Mouse (Mus musculus): ENCODE data around the gene Fibin. TPM values are rescaled to one million over a fixed set of nuclear protein-coding genes. Genes with fewer than 3 reads are reported as not detected.

Gene Fibin
- total and polyA plus RNA-seq, 2 experiments from 2014 or later = 5.3 to 11.0 TPM

DNA sequence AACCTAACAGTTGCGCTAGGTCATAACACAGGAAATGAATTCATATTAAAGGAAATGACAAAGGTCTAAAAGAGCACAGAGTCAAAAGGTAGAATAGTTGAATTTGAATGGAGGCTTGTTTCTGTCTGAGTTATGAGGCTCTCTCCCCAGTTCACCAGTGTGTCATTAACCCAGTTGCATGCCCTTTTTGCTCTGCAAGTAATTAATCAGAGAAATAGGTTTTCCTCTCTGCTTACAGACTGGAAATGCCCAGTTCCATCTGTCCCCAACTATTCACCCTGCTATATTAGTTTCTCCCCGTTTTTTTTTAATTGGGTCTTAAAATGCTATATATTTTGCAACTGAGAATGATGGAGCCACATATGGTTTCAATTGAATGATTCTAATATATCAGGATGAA lies 16.8 kb upstream of the Fibin start:
- Histone ChIP-seq H3K9me3 (replicated peaks; ENCODE audit: control insufficient read depth, low read length) (no peaks in the 10 kb centered on the region), H3K4me3 (ENCODE audit: low read depth, low read length) (no peak overlapping the region), H3K4me2 (ENCODE audit: low read depth, low read length) (no peak overlapping the region), H3K4me1 (ENCODE audit: control insufficient read depth, insufficient read depth) (no peaks in the 10 kb centered on the region), H3K27me3 (ENCODE audit: control insufficient read depth, insufficient read depth, low read length) (no peaks in the 10 kb centered on the region), H3K9ac (replicated peaks; ENCODE audit: low read depth, low read length) (no peak overlapping the region), H3K27ac (ENCODE audit: low read depth) (no peak overlapping the region), H3K36me3 (replicated peaks; ENCODE audit: control insufficient read depth, insufficient read depth, low read length) (no peaks in the 10 kb centered on the region)
- DNase-seq (ENCODE audit: low spot score) (no peak), ATAC-seq (ENCODE audit: insufficient read depth, low read depth) (no peak)
- 70% methylated on average over 2 of the region's 2 CpGs for WGBS
- no peak for TF ChIP-seq EP300 (IDR thresholded peaks at IDR 0.05; ENCODE audit: low read depth)
- TF ChIP-seq CTCF (IDR thresholded peaks at IDR 0.05; ENCODE audit: low read depth) = no peak

DNA sequence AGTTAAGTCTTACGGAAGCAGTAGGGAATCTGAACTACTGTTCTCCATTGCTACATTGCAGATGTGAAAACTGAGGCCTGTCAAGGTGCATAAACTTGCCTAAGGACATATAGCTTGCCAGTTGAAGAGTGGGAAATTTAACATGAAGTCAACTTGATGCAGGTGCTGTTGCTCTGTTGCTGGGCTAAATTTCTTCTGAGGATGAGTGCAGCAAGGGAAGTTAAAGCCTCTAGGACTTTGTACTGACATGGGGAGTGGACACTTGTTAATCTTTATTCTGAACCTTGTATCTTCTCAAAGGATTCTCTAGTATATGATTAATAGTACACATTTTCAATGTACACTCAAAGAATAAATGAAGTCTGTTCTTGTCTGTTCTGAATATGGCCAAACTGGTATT lies 13.7 kb upstream of the Fibin start:
- no peaks in the 10 kb centered on the region for H3K36me3 ChIP-seq (replicated peaks; ENCODE audit: control insufficient read depth, insufficient read depth, low read length)
- H3K4me2 ChIP-seq (ENCODE audit: low read depth, low read length) = no peak overlapping the region
- ATAC-seq (ENCODE audit: insufficient read depth, low read depth) (no peak), DNase-seq (ENCODE audit: low spot score) (no peak)
- no peaks in the 10 kb centered on the region for H3K9me3 ChIP-seq (replicated peaks; ENCODE audit: control insufficient read depth, low read length)
- no peaks in the 10 kb centered on the region for H3K27me3 ChIP-seq (ENCODE audit: control insufficient read depth, insufficient read depth, low read length)
- H3K9ac ChIP-seq (replicated peaks; ENCODE audit: low read depth, low read length) = no peak overlapping the region
- TF ChIP-seq EP300 (IDR thresholded peaks at IDR 0.05; ENCODE audit: low read depth) (no peak), CTCF (IDR thresholded peaks at IDR 0.05; ENCODE audit: low read depth) (no peak)
- H3K27ac ChIP-seq (ENCODE audit: low read depth) = no peak overlapping the region
- H3K4me3 ChIP-seq (ENCODE audit: low read depth, low read length) = no peak overlapping the region
- no peaks in the 10 kb centered on the region for H3K4me1 ChIP-seq (ENCODE audit: control insufficient read depth, insufficient read depth)
- 82% methylated on average over 1 of the region's 1 CpGs for WGBS

DNA sequence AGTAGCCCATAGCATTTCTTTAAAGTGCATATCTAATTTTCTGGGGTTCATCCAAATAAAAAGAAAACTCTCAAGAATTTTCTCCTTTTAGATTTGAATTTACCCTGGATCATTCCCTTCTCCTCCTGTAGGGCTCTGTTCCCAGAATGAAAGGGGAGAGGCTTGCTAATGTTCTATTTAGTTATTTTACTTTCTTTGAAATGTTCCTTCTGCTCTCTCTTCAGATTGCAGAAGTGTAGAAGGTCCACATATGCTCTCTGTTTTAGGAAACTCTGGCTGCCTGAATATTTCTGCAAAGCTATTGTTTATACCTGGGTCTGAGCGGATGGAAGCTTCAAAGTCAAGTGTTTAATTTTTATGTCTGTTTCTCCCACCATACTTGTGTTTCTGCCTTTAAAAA lies 12.5 kb upstream of the Fibin start:
- H3K4me3 ChIP-seq (ENCODE audit: low read depth, low read length) = no peak overlapping the region
- WGBS = 86% methylated on average over 1 of the region's 1 CpGs
- no peak overlapping the region for H3K27ac ChIP-seq (ENCODE audit: low read depth)
- DNase-seq (ENCODE audit: low spot score) (no peak), ATAC-seq (ENCODE audit: insufficient read depth, low read depth) (no peak)
- no peaks in the 10 kb centered on the region for H3K27me3 ChIP-seq (ENCODE audit: control insufficient read depth, insufficient read depth, low read length)
- no peak overlapping the region for H3K4me2 ChIP-seq (ENCODE audit: low read depth, low read length)
- TF ChIP-seq EP300 (IDR thresholded peaks at IDR 0.05; ENCODE audit: low read depth) (no peak), CTCF (IDR thresholded peaks at IDR 0.05; ENCODE audit: low read depth) (no peak)
- no peaks in the 10 kb centered on the region for H3K9me3 ChIP-seq (replicated peaks; ENCODE audit: control insufficient read depth, low read length)
- H3K36me3 ChIP-seq (replicated peaks; ENCODE audit: control insufficient read depth, insufficient read depth, low read length) = no peaks in the 10 kb centered on the region
- H3K4me1 ChIP-seq (ENCODE audit: control insufficient read depth, insufficient read depth) = no peaks in the 10 kb centered on the region
- H3K9ac ChIP-seq (replicated peaks; ENCODE audit: low read depth, low read length) = no peak overlapping the region

DNA sequence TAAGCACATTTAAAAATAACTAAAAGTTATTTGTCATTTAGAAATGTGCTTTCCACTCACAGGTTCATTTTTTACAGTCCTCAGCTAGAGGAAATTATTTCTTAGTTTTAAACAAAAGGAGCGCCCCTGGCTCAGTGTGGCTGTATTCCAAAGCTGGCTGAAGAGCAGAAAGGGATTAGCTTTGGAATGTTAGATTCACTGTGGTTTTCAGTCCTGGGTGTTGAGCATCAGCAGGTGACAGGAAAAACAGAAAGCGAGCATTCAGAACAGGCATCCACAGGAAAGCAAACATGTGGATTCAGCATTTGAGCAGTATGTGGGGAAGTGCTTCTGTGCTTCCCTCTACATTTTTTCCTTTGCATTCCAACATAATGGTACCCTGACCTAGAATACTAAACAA lies 10.2 kb upstream of the Fibin start:
- DNase-seq (ENCODE audit: low spot score) (no peak), ATAC-seq (ENCODE audit: insufficient read depth, low read depth) (no peak)
- no peaks in the 10 kb centered on the region for H3K4me1 ChIP-seq (ENCODE audit: control insufficient read depth, insufficient read depth)
- no peak overlapping the region for H3K4me3 ChIP-seq (ENCODE audit: low read depth, low read length)
- TF ChIP-seq EP300 (IDR thresholded peaks at IDR 0.05; ENCODE audit: low read depth) = no peak
- no peak for TF ChIP-seq CTCF (IDR thresholded peaks at IDR 0.05; ENCODE audit: low read depth)
- H3K36me3 ChIP-seq (replicated peaks; ENCODE audit: control insufficient read depth, insufficient read depth, low read length) = no peaks in the 10 kb centered on the region
- H3K27me3 ChIP-seq (ENCODE audit: control insufficient read depth, insufficient read depth, low read length) = no peaks in the 10 kb centered on the region
- no peak overlapping the region for H3K27ac ChIP-seq (ENCODE audit: low read depth)
- no peak overlapping the region for H3K9ac ChIP-seq (replicated peaks; ENCODE audit: low read depth, low read length)
- WGBS = 61% methylated on average over 2 of the region's 2 CpGs
- no peaks in the 10 kb centered on the region for H3K9me3 ChIP-seq (replicated peaks; ENCODE audit: control insufficient read depth, low read length)
- H3K4me2 ChIP-seq (ENCODE audit: low read depth, low read length) = no peak overlapping the region

DNA sequence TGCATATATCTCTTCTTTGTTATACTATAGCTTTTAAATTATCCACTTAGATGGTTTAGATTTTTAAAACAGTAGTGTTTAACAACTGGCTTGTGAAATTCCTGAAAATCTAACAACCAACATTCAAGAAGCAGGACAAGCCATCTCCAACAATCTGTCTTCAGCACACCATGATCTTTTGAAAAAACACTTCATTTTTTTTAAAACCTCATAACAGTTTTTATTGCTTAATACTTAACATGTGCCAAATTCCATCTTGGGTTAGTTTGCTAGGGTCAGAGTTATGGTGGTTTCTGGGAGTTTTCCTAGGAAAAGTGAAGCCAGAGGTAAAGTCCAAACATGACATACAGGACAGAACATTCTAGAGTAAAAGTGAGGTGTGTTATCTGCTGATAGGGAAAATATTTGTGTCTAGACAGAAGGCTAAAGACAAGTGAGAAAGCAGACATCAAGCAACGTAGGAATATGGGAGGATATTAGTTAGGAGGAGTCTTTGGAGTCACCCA lies 4.5 kb upstream of the Fibin start:
- Histone ChIP-seq H3K36me3 (replicated peaks; ENCODE audit: control insufficient read depth, insufficient read depth, low read length) (no peaks in the 10 kb centered on the region), H3K4me1 (ENCODE audit: control insufficient read depth, insufficient read depth) (no peaks in the 10 kb centered on the region), H3K9me3 (replicated peaks; ENCODE audit: control insufficient read depth, low read length) (no peaks in the 10 kb centered on the region), H3K27me3 (ENCODE audit: control insufficient read depth, insufficient read depth, low read length) (peaks cover 1% of the 10 kb centered on the region), H3K4me3 (ENCODE audit: low read depth, low read length) (no peak overlapping the region), H3K4me2 (ENCODE audit: low read depth, low read length) (no peak overlapping the region), H3K27ac (ENCODE audit: low read depth) (no peak overlapping the region), H3K9ac (replicated peaks; ENCODE audit: low read depth, low read length) (no peak overlapping the region)
- TF ChIP-seq CTCF (IDR thresholded peaks at IDR 0.05; ENCODE audit: low read depth) (no peak), EP300 (IDR thresholded peaks at IDR 0.05; ENCODE audit: low read depth) (no peak)
- 29% methylated on average over 1 of the region's 1 CpGs for WGBS
- ATAC-seq (ENCODE audit: insufficient read depth, low read depth) (no peak), DNase-seq (ENCODE audit: low spot score) (no peak)

DNA sequence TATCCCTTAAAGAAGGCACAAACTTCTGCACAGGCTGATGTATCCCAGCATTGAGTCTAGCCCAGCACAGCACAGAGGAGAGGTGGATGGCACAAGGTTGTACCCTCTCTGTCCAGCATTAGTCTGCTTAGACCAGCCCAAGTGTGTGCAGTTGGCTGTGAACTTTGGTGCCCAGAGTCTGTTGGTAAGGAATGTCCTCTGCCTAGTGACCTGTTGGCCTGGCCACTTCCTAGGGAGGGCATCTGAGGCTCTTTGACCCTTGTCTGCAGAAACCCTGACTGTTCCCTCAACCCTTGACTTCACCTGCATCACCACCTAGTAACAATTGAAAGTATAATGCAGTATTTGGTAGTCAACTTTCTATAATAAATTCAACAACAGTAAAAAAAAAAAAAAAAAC lies 2.4 kb upstream of the Fibin start:
- Histone ChIP-seq H3K4me2 (ENCODE audit: low read depth, low read length) (no peak overlapping the region), H3K9me3 (replicated peaks; ENCODE audit: control insufficient read depth, low read length) (no peaks in the 10 kb centered on the region), H3K36me3 (replicated peaks; ENCODE audit: control insufficient read depth, insufficient read depth, low read length) (no peaks in the 10 kb centered on the region), H3K9ac (replicated peaks; ENCODE audit: low read depth, low read length) (no peak overlapping the region), H3K27me3 (ENCODE audit: control insufficient read depth, insufficient read depth, low read length) (peaks cover 6% of the 10 kb centered on the region), H3K4me3 (ENCODE audit: low read depth, low read length) (no peak overlapping the region), H3K27ac (ENCODE audit: low read depth) (no peak overlapping the region), H3K4me1 (ENCODE audit: control insufficient read depth, insufficient read depth) (no peaks in the 10 kb centered on the region)
- no peak for TF ChIP-seq EP300 (IDR thresholded peaks at IDR 0.05; ENCODE audit: low read depth)
- TF ChIP-seq CTCF (IDR thresholded peaks at IDR 0.05; ENCODE audit: low read depth) = no peak
- no peak for ATAC-seq (ENCODE audit: insufficient read depth, low read depth)
- DNase-seq (ENCODE audit: low spot score) = no peak
